Mouse (Mus musculus) adrenal gland, adult 8-10 months (tissue): ENCODE measurements around the gene Vmn2r89. TPM values are rescaled to one million over a fixed set of nuclear protein-coding genes. Genes with fewer than 3 reads are reported as not detected.
"Not testable (repeated sequence)": the region's sequence is repeated elsewhere in the genome, so short reads cannot be mapped to it uniquely, and the experiment has no call there.

Experiments used
- DNase-seq: peaks from one replicate; pipeline ENCODE4 v3.0.0; 2022
- total RNA-seq, 4 experiments: library from RNA; stranded (reverse); gene quantifications; 2 replicates each; pipeline ENCODE4 v1.2.4; 2022

The Vmn2r89 gene
- not detected for total RNA-seq

DNA sequence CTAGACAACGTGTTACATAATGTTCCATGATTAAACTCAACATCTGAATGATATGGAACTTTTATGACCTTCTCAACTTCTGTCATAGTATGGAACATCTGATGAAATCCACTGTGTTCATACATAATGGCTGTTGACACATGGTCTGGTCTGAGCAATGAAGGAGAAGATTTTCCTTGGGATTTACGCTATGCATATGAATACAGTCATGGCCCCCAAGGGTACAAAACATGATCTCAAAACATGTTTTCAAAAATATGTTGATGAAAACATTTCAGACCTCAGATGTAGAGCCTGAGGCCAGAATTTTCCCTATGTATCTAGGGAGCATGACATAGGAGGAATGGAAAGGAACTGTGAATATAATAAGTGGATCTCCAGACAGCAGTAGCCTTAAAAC is at the start of gene Vmn2r89:
Gene Vmn2r89 (plus strand): TSS at position 301 of the 400 bp plus-strand sequence.
- not testable (repeated sequence) for DNase-seq

GRCm38 (mm10) chr14:51410520-51410919 is 41.1 kb upstream of the Vmn2r89 start, which contains the start of gene Vmn2r88:
Gene Vmn2r88 (plus strand): TSS chr14:51410820.
- no peak for DNase-seq

GRCm38 (mm10) chr14:51423885-51424284 is 27.8 kb upstream of the Vmn2r89 start:
- DNase-seq, result no peak

DNA sequence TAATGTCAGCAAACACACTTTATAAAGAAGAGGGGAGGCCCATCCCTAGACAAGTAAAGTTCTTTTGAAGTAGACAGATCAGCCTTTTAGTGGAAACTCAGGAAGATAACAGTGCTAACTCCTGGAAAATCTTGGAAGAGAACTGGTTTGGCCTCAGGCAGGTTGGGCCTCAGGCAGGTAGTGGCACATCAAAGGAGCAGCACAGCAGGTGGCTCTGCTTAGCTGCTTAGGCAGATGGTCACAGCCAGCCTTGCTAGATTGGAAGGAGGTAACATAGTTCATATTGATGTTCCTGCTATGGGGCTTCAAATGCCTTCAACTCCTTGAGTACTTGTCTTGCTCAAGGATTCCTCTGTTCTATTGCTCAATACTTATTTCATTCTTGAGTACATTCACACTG is 21.5 kb upstream of the Vmn2r89 start:
- not testable (repeated sequence) for DNase-seq

DNA sequence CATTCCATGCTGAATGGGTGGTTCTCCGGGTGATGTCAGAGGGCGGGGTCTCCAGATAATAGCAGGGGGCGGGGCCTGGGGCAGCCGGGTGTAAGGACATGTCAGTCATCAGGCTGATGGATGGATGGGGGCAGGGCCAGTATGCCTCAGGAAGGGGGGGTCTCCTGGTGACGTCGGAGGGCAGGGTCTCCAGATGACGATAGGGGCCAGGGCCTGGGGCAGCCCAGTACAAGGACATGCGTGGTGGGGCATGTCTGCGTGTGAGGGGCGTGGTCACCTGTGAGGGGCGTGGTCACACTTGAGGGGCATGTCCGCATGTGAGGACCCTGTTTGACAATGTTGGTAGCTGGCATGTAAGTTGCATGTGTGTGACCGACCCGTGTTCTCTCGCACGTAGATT is 17.1 kb upstream of the Vmn2r89 start:
- no peak for DNase-seq

- DNase-seq, result no peak
Observed at GRCm38 (mm10) chr14:51435020-51435419, 16.6 kb upstream of the Vmn2r89 start.

DNA sequence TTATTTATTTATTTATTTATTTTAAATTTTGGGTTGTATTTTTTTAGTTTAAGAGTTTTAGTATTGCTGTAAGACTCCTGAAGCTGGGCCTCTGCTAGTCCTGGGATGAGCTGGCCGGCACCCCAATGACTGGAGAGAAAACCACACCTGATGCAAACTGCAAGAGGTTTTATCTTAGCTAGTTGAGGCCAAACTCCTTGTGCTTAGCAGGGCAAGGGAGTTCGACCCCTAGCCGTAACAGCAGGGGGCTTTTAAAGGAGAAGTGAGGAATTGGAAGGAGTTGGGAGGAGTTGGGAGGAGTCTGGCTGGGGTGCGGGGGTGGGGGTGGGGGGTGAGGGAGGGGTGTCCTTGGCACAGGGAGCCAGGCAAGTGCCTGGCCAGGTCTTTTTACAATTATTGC is 12.7 kb upstream of the Vmn2r89 start:
- no peak for DNase-seq

DNA sequence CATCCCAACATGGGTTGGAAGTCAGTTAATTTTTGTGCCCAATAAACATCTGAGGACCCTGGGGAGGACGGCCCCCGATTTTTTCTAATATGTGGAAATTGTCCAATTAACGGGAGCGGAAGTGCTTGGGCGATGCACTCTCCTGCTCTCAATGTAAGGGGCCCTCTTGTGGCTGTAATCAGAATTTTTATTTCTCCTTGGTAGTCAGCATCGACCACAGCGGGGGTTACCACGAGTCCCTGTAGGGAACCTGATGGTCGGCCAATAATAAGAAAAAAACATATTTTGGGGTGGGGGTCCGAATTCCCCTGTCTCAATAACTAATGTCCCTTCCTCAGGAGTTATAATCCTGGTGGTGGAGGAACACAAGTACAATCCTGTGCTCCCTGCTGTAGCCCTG is 28.6 kb downstream of the Vmn2r89 start:
- not testable (repeated sequence) for DNase-seq

DNA sequence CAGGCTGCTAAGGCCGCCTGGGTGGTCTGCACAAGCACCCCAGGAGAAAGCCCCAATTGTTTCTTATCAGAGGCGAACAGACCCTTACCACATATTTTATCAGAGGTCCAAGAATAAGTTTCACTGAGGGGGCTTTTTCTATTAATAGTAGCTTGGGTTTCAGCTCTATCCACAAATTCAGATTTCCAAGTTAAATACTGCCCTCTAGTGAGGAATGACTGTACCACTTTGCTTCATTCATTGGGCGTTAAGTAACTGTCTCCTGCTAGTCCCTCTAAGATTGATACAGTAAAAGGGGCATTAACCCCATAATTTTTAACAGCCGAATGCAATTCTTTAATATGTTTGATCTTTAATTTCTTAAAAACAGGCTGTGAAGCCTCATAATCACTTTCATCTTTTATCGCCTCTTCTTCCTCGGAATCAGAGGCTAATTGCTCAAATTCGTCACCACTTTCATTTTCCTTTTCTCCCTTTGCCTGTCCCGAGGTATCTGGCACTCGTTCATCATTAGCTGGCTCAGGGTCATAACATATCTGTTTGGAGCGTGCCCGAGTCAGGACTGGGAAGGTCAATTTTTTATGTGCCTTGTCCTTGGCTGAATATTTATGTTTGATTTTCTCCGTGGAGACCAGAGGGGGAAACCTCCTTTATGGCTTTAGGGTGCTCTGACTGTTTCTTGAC is 29.8 kb downstream of the Vmn2r89 start:
- DNase-seq, result peak; percentile 45

DNA sequence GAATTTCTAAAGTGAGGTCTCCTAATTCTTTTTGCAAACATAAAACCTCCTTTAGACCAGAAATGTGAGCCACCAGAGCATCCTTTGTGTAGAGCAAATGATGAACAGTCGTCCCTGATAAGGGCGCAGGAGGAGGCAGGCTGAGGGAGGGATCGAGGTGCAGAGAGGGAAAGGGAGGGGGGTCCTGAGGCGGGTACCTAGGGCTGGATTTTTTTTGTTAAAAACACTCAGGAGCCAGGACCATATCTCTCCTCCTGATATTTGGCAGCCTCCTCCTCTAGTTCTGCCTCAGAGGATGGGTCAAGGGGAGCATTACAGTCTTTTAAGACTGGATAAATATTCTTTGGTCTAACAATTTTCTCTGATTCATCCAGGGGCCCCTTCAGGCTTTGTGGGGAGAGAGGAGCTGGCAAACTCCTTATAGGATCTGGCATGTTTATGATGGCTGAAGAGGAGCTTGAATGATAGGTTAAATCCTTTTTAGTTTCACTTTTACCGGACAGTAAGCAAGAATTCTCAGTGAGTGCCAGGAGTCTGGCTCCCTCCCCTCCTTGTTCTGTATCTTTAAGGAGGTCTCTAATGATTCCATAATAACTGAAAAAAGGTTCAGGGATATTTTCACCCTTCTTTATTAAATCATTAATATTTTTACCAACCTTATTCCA is 30.5 kb downstream of the Vmn2r89 start:
- peak; percentile 7 for DNase-seq

- DNase-seq, result peak; percentile 49
Observed at GRCm38 (mm10) chr14:51482971-51483381, 31.3 kb downstream of the Vmn2r89 start.

GRCm38 (mm10) chr14:51483671-51484070 is 32.0 kb downstream of the Vmn2r89 start:
- no peak for DNase-seq

DNA sequence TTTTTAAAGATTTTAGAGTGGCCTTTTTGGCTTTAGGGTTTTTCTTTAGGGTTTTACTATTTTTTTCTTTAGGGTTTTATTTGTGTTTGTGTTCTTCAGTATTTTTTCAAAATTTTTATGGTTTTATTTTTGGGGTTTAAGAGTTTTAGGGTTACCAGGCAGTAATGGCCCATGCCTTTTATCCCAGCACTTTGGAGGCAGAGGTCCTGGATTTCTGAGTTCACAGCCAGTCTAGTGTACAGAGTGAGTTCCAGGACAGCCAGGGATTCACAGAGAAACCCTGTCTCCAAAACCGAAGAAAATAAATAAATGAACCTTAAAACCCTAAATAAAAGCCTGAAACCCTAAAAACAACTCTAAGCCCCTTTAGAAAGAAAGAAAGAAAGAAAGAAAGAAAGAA is 34.5 kb downstream of the Vmn2r89 start:
- DNase-seq, result no peak

DNA sequence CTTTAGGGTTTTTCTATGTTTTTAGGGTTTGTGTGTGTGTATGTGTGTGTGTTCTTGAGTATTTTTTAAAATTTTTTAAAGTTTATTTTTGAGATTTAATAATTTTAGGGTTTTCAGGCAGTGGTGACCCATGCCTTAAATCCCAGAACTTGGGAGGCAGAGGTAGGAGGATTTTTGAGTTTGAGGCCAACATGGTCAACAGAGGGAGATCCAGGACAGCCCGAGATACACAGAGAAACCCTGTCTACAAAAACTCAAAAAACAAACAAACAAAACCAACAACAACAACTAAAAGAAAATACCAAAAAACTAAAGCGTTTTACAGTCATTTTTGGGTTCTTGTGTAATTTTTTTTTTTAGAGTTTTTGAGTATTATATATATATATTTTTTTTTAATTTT is 44.1 kb downstream of the Vmn2r89 start:
- no peak for DNase-seq

- no peak for DNase-seq
Observed at GRCm38 (mm10) chr14:51496955-51497354, 45.3 kb downstream of the Vmn2r89 start.

DNA sequence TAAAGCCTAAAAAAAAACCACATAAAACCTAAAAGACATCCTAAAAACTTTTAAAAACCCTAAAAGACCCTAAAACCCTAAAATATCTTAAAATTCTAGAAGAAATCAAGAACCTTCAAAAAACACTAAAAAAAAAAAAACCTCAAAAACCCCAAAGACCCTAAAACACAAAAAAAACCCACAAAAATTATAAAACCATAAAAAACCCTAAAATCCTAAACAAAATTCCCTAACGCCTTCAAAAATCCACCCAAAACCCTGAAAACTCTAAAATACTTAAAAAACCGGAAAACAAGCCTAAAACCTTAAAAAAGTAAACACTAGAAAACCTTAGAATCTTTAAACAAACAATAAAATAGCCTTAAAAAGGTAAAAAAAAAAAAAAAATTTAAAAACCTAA is 46.3 kb downstream of the Vmn2r89 start:
- DNase-seq, result no peak

DNA sequence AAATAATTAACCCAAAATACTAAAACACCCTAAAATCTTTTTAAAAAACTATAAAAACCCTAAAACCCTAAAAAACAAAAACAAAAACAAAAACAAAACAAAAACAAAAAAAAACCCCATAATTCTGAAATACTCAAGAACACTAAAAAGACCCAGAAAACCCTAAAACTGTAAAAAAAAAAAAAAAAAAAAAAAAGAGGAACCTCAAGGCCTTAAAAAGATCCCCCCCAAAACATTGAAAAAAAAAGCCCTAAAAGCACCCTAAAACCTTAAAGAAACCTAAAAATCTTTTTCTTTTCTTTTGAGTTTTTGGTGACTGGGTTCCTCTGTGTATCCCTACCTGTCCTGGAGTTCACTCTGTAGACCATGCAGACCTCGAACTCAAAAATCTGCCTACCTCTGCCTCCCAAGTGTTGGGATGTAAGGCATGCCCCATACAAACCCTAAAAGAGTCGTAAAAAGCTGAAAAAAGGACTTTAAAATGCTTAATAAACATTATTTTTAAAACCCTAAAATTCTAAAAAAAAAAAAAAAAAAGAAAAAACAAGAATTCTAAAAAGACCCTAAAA is 48.1 kb downstream of the Vmn2r89 start:
- no peak for DNase-seq

GRCm38 (mm10) chr14:51500461-51500860 is 48.8 kb downstream of the Vmn2r89 start:
- DNase-seq, result no peak

DNA sequence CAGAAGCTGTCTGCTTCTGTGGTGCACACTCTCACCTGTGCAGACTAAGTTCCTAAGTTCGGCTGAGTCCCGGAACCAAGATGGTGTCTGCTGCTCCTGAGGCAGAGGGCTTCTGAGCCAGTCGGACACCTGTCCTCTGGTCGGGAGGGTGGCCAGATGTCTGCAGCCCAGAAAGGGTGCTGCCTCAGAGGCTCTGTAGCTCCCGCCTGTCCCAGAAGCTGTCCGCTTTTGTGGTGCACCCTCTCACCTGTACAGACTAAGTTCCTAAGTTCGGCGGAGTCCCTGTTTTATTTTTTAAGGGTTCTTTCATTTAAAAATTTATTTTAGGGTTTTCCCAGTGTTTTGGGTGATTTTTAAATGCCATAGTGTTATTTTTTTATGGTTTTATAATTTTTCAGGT is 55.8 kb downstream of the Vmn2r89 start:
- DNase-seq, result no peak
